Mouse (Mus musculus): Measurements from ENCODE around the gene Fabp6.

The Fabp6 gene

GRCm38 (mm10) chr11:43601440-43601839 lies at the start of gene Fabp6:
Gene Fabp6 (minus strand): TSS chr11:43601540.
- no peak for DNase-seq (ENCODE audit: low read depth, low spot score)

- DNase-seq (ENCODE audit: low read depth, low spot score) = peak; percentile 30
Observed at GRCm38 (mm10) chr11:43645286-43645685, 43.9 kb upstream of the Fabp6 start.

GRCm38 (mm10) chr11:43643180-43643591 lies 41.8 kb upstream of the Fabp6 start:
- DNase-seq (ENCODE audit: low read depth, low spot score) = no peak

GRCm38 (mm10) chr11:43638486-43638885 lies 37.1 kb upstream of the Fabp6 start:
- no peak for DNase-seq (ENCODE audit: low read depth, low spot score)

GRCm38 (mm10) chr11:43636761-43637160 lies 35.4 kb upstream of the Fabp6 start:
- no peak for DNase-seq (ENCODE audit: low read depth, low spot score)

GRCm38 (mm10) chr11:43633658-43634401 lies 32.5 kb upstream of the Fabp6 start:
- DNase-seq (ENCODE audit: low read depth, low spot score) = peak; percentile 10

GRCm38 (mm10) chr11:43633165-43633564 lies 31.8 kb upstream of the Fabp6 start:
- no peak for DNase-seq (ENCODE audit: low read depth, low spot score)

GRCm38 (mm10) chr11:43632566-43632965 lies 31.2 kb upstream of the Fabp6 start:
- DNase-seq (ENCODE audit: low read depth, low spot score) = peak; percentile 68

GRCm38 (mm10) chr11:43631645-43632044 lies 30.3 kb upstream of the Fabp6 start:
- no peak for DNase-seq (ENCODE audit: low read depth, low spot score)

- no peak for DNase-seq (ENCODE audit: low read depth, low spot score)
Observed at GRCm38 (mm10) chr11:43626927-43627645, 25.7 kb upstream of the Fabp6 start.

GRCm38 (mm10) chr11:43626300-43626926 lies 25.1 kb upstream of the Fabp6 start:
- no peak for DNase-seq (ENCODE audit: low read depth, low spot score)

- no peak for DNase-seq (ENCODE audit: low read depth, low spot score)
Observed at GRCm38 (mm10) chr11:43624341-43624740, 23.0 kb upstream of the Fabp6 start.

GRCm38 (mm10) chr11:43621769-43622168 lies 20.4 kb upstream of the Fabp6 start:
- no peak for DNase-seq (ENCODE audit: low read depth, low spot score)

GRCm38 (mm10) chr11:43618403-43618802 lies 17.1 kb upstream of the Fabp6 start:
- DNase-seq (ENCODE audit: low read depth, low spot score) = no peak

GRCm38 (mm10) chr11:43617924-43618323 lies 16.6 kb upstream of the Fabp6 start:
- no peak for DNase-seq (ENCODE audit: low read depth, low spot score)

GRCm38 (mm10) chr11:43612834-43613488 lies 11.6 kb upstream of the Fabp6 start:
- DNase-seq (ENCODE audit: low read depth, low spot score) = peak; percentile 72

GRCm38 (mm10) chr11:43610662-43611033 lies 9.3 kb upstream of the Fabp6 start:
- no peak for DNase-seq (ENCODE audit: low read depth, low spot score)

- no peak for DNase-seq (ENCODE audit: low read depth, low spot score)
Observed at GRCm38 (mm10) chr11:43610006-43610661, 8.8 kb upstream of the Fabp6 start.

- DNase-seq (ENCODE audit: low read depth, low spot score) = no peak
Observed at GRCm38 (mm10) chr11:43608440-43608839, 7.1 kb upstream of the Fabp6 start.

- no peak for DNase-seq (ENCODE audit: low read depth, low spot score)
Observed at GRCm38 (mm10) chr11:43605859-43606258, 4.5 kb upstream of the Fabp6 start.

- DNase-seq (ENCODE audit: low read depth, low spot score) = no peak
Observed at GRCm38 (mm10) chr11:43604891-43605290, 3.6 kb upstream of the Fabp6 start.

GRCm38 (mm10) chr11:43604207-43604606 lies 2.9 kb upstream of the Fabp6 start:
- no peak for DNase-seq (ENCODE audit: low read depth, low spot score)
